Mouse (Mus musculus): ENCODE data around the gene Cad. TPM values are rescaled to one million over a fixed set of nuclear protein-coding genes. Genes with fewer than 3 reads are reported as not detected.

Cad gene
- polyA plus RNA-seq, 1 experiment from 2014 or later, result 43.4 TPM

- ATAC-seq (ENCODE audit: insufficient read depth) (no peak), DNase-seq (no peak)
- WGBS, result 79% methylated on average over 2 of the region's 2 CpGs
- no peaks in the 10 kb centered on the region for H3K27me3 ChIP-seq (ENCODE audit: insufficient read depth, low read length)
- no peak overlapping the region for H3K4me3 ChIP-seq (ENCODE audit: low read depth, low read length)
- peaks cover 97% of the 10 kb centered on the region for H3K36me3 ChIP-seq (ENCODE audit: insufficient read depth)
- no peak overlapping the region for H3K4me2 ChIP-seq
- H3K9me3 ChIP-seq (ENCODE audit: low read depth, low read length), result no peaks in the 10 kb centered on the region
- no peaks in the 10 kb centered on the region for H3K4me1 ChIP-seq (ENCODE audit: insufficient read depth)
- TF ChIP-seq CTCF (IDR thresholded peaks at IDR 0.05; ENCODE audit: low read depth), result no peak
- no peak overlapping the region for H3K9ac ChIP-seq
- H3K27ac ChIP-seq (ENCODE audit: low read depth), result no peak overlapping the region
Observed at GRCm38 (mm10) chr5:31071059-31071458, 16.5 kb downstream of the Cad start.

GRCm38 (mm10) chr5:31071821-31072220, 17.2 kb downstream of the Cad start:
- Histone ChIP-seq H3K27me3 (ENCODE audit: insufficient read depth, low read length) (no peaks in the 10 kb centered on the region), H3K4me2 (no peak overlapping the region), H3K4me1 (ENCODE audit: insufficient read depth) (no peaks in the 10 kb centered on the region), H3K27ac (ENCODE audit: low read depth) (no peak overlapping the region), H3K9me3 (ENCODE audit: low read depth, low read length) (no peaks in the 10 kb centered on the region), H3K9ac (no peak overlapping the region), H3K4me3 (ENCODE audit: low read depth, low read length) (no peak overlapping the region), H3K36me3 (ENCODE audit: insufficient read depth) (peaks cover 97% of the 10 kb centered on the region)
- no peak for DNase-seq
- 96% methylated on average over 11 of the region's 11 CpGs for WGBS
- ATAC-seq (ENCODE audit: insufficient read depth), result no peak
- TF ChIP-seq CTCF (IDR thresholded peaks at IDR 0.05; ENCODE audit: low read depth), result no peak

GRCm38 (mm10) chr5:31073176-31073575, 18.6 kb downstream of the Cad start:
- no peak for DNase-seq
- TF ChIP-seq CTCF (IDR thresholded peaks at IDR 0.05; ENCODE audit: low read depth), result no peak

DNA sequence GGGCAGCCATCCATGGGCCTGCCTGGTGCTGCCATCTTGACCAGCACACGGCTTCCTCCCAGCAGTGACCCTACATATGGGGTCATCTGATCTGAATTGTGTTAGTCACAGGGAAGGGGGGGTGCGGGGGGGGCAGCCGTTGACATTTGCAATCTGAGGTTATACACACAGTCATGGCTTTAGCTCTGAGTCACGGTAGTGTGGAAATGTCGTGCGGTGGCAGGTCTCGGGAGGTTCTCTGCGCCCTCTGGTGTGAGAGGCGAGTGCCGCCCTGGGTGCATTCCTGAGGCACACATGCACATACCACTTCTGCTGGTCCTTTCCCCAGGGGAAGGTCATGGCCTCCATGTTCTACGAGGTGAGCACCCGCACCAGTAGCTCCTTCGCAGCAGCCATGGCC, 21.8 kb downstream of the Cad start:
- Histone ChIP-seq H3K36me3 (ENCODE audit: insufficient read depth) (peaks cover 78% of the 10 kb centered on the region), H3K4me3 (ENCODE audit: low read depth, low read length) (no peak overlapping the region), H3K27me3 (ENCODE audit: insufficient read depth, low read length) (no peaks in the 10 kb centered on the region), H3K27ac (ENCODE audit: low read depth) (no peak overlapping the region), H3K4me2 (no peak overlapping the region), H3K4me1 (ENCODE audit: insufficient read depth) (no peaks in the 10 kb centered on the region), H3K9me3 (ENCODE audit: low read depth, low read length) (no peaks in the 10 kb centered on the region), H3K9ac (no peak overlapping the region)
- 74% methylated on average over 13 of the region's 13 CpGs for WGBS
- ATAC-seq (ENCODE audit: insufficient read depth), result no peak
- TF ChIP-seq CTCF (IDR thresholded peaks at IDR 0.05; ENCODE audit: low read depth), result no peak
- DNase-seq, result no peak

More at GRCm38 (mm10) chr5:31073176-31073575, 18.6 kb downstream of the Cad start:
- Histone ChIP-seq H3K4me2 (no peak overlapping the region), H3K27me3 (ENCODE audit: insufficient read depth, low read length) (no peaks in the 10 kb centered on the region), H3K9ac (no peak overlapping the region), H3K27ac (ENCODE audit: low read depth) (no peak overlapping the region), H3K9me3 (ENCODE audit: low read depth, low read length) (no peaks in the 10 kb centered on the region), H3K4me3 (ENCODE audit: low read depth, low read length) (no peak overlapping the region), H3K4me1 (ENCODE audit: insufficient read depth) (no peaks in the 10 kb centered on the region), H3K36me3 (ENCODE audit: insufficient read depth) (peaks cover 97% of the 10 kb centered on the region)
- no peak for ATAC-seq (ENCODE audit: insufficient read depth)
- 88% methylated on average over 12 of the region's 12 CpGs for WGBS

GRCm38 (mm10) chr5:31080059-31080794, 25.6 kb downstream of the Cad start:
- Histone ChIP-seq H3K4me2 (no peak overlapping the region), H3K27me3 (ENCODE audit: insufficient read depth, low read length) (no peaks in the 10 kb centered on the region), H3K4me3 (ENCODE audit: low read depth, low read length) (no peak overlapping the region), H3K9ac (no peak overlapping the region), H3K36me3 (ENCODE audit: insufficient read depth) (peaks cover 40% of the 10 kb centered on the region), H3K4me1 (ENCODE audit: insufficient read depth) (no peaks in the 10 kb centered on the region), H3K27ac (ENCODE audit: low read depth) (no peak overlapping the region), H3K9me3 (ENCODE audit: low read depth, low read length) (no peaks in the 10 kb centered on the region)
- 67% methylated on average over 13 of the region's 13 CpGs for WGBS
- ATAC-seq (ENCODE audit: insufficient read depth) (no peak), DNase-seq (peak; percentile 39)
- TF ChIP-seq CTCF (IDR thresholded peaks at IDR 0.05; ENCODE audit: low read depth), result no peak

DNA sequence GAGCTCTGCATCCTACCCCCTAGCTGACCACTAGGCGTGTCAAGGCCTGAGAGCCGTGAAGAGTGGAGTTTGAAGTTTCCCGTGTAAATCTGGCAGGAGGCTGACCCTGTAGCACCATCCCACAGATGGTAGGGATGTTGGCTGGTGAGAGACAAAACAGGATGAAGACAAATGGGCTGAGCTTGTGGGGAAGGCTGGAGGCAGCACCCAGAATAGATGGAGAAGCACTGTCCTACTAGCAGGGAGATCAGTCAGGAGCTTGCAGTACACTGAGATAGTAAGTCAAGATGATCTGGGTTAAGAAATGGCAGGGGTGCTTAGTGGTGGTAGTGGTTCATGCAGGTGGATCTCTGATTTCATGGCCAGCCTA, 26.2 kb downstream of the Cad start:
- H3K27ac ChIP-seq (ENCODE audit: low read depth), result no peak overlapping the region
- H3K9me3 ChIP-seq (ENCODE audit: low read depth, low read length), result no peaks in the 10 kb centered on the region
- peak; percentile 1; the same call in 1 of the 2 replicates for TF ChIP-seq CTCF (IDR thresholded peaks at IDR 0.05; ENCODE audit: low read depth)
- H3K4me2 ChIP-seq, result no peak overlapping the region
- WGBS, result 48% methylated on average over 3 of the region's 3 CpGs
- H3K27me3 ChIP-seq (ENCODE audit: insufficient read depth, low read length), result no peaks in the 10 kb centered on the region
- H3K36me3 ChIP-seq (ENCODE audit: insufficient read depth), result peaks cover 35% of the 10 kb centered on the region
- no peaks in the 10 kb centered on the region for H3K4me1 ChIP-seq (ENCODE audit: insufficient read depth)
- H3K4me3 ChIP-seq (ENCODE audit: low read depth, low read length), result no peak overlapping the region
- ATAC-seq (ENCODE audit: insufficient read depth), result no peak
- no peak overlapping the region for H3K9ac ChIP-seq
- DNase-seq, result no peak

- Histone ChIP-seq H3K4me2 (no peak overlapping the region), H3K4me1 (ENCODE audit: insufficient read depth) (no peaks in the 10 kb centered on the region), H3K9me3 (ENCODE audit: low read depth, low read length) (no peaks in the 10 kb centered on the region), H3K27me3 (ENCODE audit: insufficient read depth, low read length) (no peaks in the 10 kb centered on the region), H3K36me3 (ENCODE audit: insufficient read depth) (peaks cover 29% of the 10 kb centered on the region), H3K4me3 (ENCODE audit: low read depth, low read length) (no peak overlapping the region), H3K9ac (no peak overlapping the region), H3K27ac (ENCODE audit: low read depth) (no peak overlapping the region)
- peak; percentile 79 for TF ChIP-seq CTCF (IDR thresholded peaks at IDR 0.05; ENCODE audit: low read depth)
- ATAC-seq (ENCODE audit: insufficient read depth) (no peak), DNase-seq (peak; percentile 68)
- 73% methylated on average over 3 of the region's 3 CpGs for WGBS
Observed at GRCm38 (mm10) chr5:31081386-31081785, 26.8 kb downstream of the Cad start.
